Mouse (Mus musculus): ENCODE measurements around the gene Camk2d. TPM values are rescaled to one million over a fixed set of nuclear protein-coding genes. Genes with fewer than 3 reads are reported as not detected.

Camk2d gene
- total and polyA plus RNA-seq, 2 experiments from 2014 or later: 95.3 to 178 TPM

DNA sequence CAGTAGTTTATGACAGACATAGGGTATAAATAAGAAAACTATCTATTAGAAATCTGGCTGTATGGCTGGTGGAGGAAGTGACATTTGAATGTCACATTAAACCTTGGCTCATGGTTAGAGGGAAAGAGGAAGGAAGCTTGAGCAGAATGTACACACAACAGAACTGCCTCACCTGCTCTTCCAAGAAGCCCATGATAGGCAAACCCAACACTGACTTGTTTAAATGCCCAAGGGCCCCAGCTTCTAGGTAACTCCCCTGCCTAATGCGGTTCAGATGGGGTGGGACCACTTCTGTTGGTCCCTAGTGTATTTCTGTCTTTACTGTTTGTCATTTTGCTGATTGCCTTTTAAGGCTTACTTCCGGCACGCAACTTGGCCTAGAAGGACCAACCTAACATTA is 226.3 kb downstream of the Camk2d start:
- no peak for ATAC-seq
- no peaks in the 10 kb centered on the region for H3K27me3 ChIP-seq (ENCODE audit: insufficient read depth, low read length)
- no peaks in the 10 kb centered on the region for H3K4me1 ChIP-seq (ENCODE audit: insufficient read depth, low read length)
- H3K4me3 ChIP-seq (ENCODE audit: low read length): no peak overlapping the region
- WGBS: 93% methylated on average over 3 of the region's 3 CpGs
- DNase-seq (ENCODE audit: low spot score): no peak
- H3K36me3 ChIP-seq (ENCODE audit: insufficient read depth, low read length): no peaks in the 10 kb centered on the region
- H3K4me2 ChIP-seq (ENCODE audit: low read depth, low read length): no peak overlapping the region
- H3K9ac ChIP-seq (replicated peaks; ENCODE audit: low read length): no peak overlapping the region
- no peak for TF ChIP-seq CTCF (IDR thresholded peaks at IDR 0.05; ENCODE audit: low read depth)
- no peaks in the 10 kb centered on the region for H3K9me3 ChIP-seq (ENCODE audit: low read length)
- no peak overlapping the region for H3K27ac ChIP-seq

DNA sequence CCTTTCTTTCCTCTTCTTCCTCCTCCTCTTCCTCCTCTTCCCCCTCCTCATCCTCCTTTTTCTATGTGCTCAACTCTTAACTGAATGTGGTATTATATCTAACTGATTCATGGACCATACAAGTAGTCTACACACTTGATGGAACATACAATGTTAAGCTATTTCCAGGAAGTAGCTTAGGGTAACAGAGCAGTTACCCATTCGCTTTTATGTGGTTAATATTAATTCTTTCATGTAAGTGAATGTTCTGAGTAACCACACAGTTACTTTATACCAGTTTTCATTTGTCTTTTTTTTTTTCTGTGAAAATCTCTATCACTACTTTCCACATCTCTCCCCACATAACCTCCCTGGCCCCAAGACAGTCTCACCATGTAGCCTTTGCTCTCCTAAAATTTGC is 228.8 kb downstream of the Camk2d start:
- no peak for ATAC-seq
- H3K9me3 ChIP-seq (ENCODE audit: low read length): no peaks in the 10 kb centered on the region
- H3K4me3 ChIP-seq (ENCODE audit: low read length): no peak overlapping the region
- no peaks in the 10 kb centered on the region for H3K27me3 ChIP-seq (ENCODE audit: insufficient read depth, low read length)
- no peaks in the 10 kb centered on the region for H3K36me3 ChIP-seq (ENCODE audit: insufficient read depth, low read length)
- WGBS: 87% methylated on average over 1 of the region's 1 CpGs
- H3K4me2 ChIP-seq (ENCODE audit: low read depth, low read length): no peak overlapping the region
- no peaks in the 10 kb centered on the region for H3K4me1 ChIP-seq (ENCODE audit: insufficient read depth, low read length)
- TF ChIP-seq CTCF (IDR thresholded peaks at IDR 0.05; ENCODE audit: low read depth): no peak
- no peak for DNase-seq (ENCODE audit: low spot score)
- no peak overlapping the region for H3K9ac ChIP-seq (replicated peaks; ENCODE audit: low read length)
- H3K27ac ChIP-seq: no peak overlapping the region

DNA sequence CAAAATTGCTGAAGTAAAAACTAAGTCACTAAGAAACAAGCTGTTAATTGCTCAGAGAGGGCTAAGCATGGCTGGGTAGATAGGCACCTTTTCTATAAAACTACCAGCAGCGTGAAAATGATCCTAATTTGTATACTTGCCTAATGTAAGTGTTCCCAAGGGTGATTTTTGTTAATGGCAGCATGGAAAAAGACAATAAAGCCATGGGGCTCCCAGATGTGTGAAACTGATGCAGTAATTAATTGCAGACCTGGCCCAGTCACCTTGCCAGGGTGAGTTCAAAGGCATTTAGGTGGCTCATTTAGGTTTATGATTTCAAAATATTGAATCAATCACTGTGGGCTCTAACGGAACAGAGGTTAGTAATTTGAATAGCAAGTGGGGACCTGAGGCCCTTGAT is 230.1 kb downstream of the Camk2d start:
- Histone ChIP-seq H3K4me2 (ENCODE audit: low read depth, low read length) (no peak overlapping the region), H3K9me3 (ENCODE audit: low read length) (no peaks in the 10 kb centered on the region), H3K9ac (replicated peaks; ENCODE audit: low read length) (no peak overlapping the region), H3K27ac (no peak overlapping the region), H3K27me3 (ENCODE audit: insufficient read depth, low read length) (no peaks in the 10 kb centered on the region), H3K36me3 (ENCODE audit: insufficient read depth, low read length) (no peaks in the 10 kb centered on the region), H3K4me1 (ENCODE audit: insufficient read depth, low read length) (no peaks in the 10 kb centered on the region), H3K4me3 (ENCODE audit: low read length) (no peak overlapping the region)
- DNase-seq (ENCODE audit: low spot score) (no peak), ATAC-seq (no peak)
- TF ChIP-seq CTCF (IDR thresholded peaks at IDR 0.05; ENCODE audit: low read depth): no peak
- 66% methylated on average over 2 of the region's 2 CpGs for WGBS

DNA sequence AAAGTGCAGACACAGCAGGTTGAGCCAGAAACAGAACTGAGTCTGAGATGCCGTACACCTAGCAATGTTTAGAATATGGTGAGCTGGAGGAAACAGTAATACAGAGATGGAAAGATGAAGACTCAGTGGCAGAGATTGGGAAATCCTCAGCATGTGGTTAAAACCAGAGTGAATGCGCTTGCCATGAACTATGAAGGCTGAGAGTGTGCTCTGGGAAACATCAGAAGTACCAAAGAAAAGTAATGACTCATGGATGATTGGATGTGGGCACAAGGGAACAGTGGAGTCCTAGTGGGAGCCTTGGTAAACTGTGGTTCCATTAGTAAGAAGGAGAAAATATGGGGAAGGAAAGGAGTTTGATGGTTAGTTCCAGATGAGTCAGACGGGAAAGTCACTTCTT is 231.8 kb downstream of the Camk2d start:
- no peak overlapping the region for H3K9ac ChIP-seq (replicated peaks; ENCODE audit: low read length)
- no peak for ATAC-seq
- TF ChIP-seq CTCF (IDR thresholded peaks at IDR 0.05; ENCODE audit: low read depth): no peak
- H3K27me3 ChIP-seq (ENCODE audit: insufficient read depth, low read length): no peaks in the 10 kb centered on the region
- no peak for DNase-seq (ENCODE audit: low spot score)
- no peak overlapping the region for H3K27ac ChIP-seq
- H3K4me3 ChIP-seq (ENCODE audit: low read length): no peak overlapping the region
- no peak overlapping the region for H3K4me2 ChIP-seq (ENCODE audit: low read depth, low read length)
- WGBS: 89% methylated on average over 3 of the region's 3 CpGs
- H3K36me3 ChIP-seq (ENCODE audit: insufficient read depth, low read length): no peaks in the 10 kb centered on the region
- no peaks in the 10 kb centered on the region for H3K9me3 ChIP-seq (ENCODE audit: low read length)
- H3K4me1 ChIP-seq (ENCODE audit: insufficient read depth, low read length): no peaks in the 10 kb centered on the region

DNA sequence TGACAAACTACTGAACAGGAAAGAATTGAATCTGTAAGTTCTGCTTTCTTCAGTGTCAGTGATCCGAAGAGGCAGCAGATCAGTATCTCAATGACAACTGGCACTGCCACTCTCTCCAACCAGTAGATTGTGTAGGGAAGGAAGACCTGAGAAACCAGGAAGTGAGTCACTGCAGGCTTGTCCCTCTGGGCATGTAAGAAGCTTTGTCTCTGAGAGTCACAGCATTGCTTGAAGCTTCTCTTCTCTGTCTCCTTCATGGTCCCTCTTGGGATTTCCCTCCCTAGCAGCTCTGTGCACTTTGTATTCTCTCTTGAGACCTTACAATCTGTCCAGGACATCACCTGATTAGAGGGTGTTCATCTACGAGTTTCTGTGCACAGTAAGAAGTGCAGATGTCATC is 233.7 kb downstream of the Camk2d start:
- Histone ChIP-seq H3K9ac (replicated peaks; ENCODE audit: low read length) (no peak overlapping the region), H3K4me1 (ENCODE audit: insufficient read depth, low read length) (no peaks in the 10 kb centered on the region), H3K36me3 (ENCODE audit: insufficient read depth, low read length) (no peaks in the 10 kb centered on the region), H3K4me3 (ENCODE audit: low read length) (no peak overlapping the region), H3K27ac (no peak overlapping the region), H3K9me3 (ENCODE audit: low read length) (no peaks in the 10 kb centered on the region), H3K27me3 (ENCODE audit: insufficient read depth, low read length) (no peaks in the 10 kb centered on the region), H3K4me2 (ENCODE audit: low read depth, low read length) (no peak overlapping the region)
- DNase-seq (ENCODE audit: low spot score): no peak
- ATAC-seq: no peak
- TF ChIP-seq CTCF (IDR thresholded peaks at IDR 0.05; ENCODE audit: low read depth): no peak
- 78% methylated on average over 2 of the region's 2 CpGs for WGBS

DNA sequence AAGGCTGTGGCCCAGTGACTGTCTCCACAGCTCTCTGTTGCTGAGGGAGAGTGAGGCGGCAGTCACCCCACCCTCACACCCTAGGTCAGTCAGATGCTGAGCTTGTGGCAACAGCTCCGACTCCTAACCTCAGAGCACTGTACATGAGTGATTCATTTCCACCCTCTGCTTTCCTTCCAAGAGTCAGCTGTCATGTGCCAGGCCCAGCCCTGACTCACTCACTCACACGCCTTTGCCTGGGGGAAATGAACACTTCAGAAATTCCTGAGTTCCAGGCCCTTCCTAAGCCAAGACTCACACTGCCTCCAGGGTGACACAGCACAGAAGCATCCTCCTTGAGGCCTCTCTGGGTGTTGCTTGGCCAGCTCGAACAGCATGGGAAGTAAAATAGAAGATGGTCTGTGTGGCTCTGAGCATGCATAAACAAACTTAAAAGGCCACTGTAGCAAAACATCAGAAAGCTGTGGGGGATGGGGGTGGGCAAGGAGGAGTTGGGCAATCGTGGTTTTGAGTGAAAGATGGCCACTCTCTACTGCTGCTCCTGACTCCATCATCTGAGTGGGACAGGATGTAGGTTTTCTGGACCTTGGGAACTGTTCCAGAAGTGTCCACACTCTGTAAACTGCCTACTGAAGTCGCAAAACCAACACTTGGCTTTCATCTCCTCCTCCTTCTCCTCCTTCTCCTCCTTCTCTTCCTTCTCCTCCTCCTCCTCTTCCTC is 235.5 kb downstream of the Camk2d start:
- Histone ChIP-seq H3K4me1 (ENCODE audit: insufficient read depth, low read length) (no peaks in the 10 kb centered on the region), H3K9me3 (ENCODE audit: low read length) (no peaks in the 10 kb centered on the region), H3K36me3 (ENCODE audit: insufficient read depth, low read length) (no peaks in the 10 kb centered on the region), H3K9ac (replicated peaks; ENCODE audit: low read length) (no peak overlapping the region), H3K27ac (no peak overlapping the region), H3K4me2 (ENCODE audit: low read depth, low read length) (no peak overlapping the region), H3K4me3 (ENCODE audit: low read length) (no peak overlapping the region), H3K27me3 (ENCODE audit: insufficient read depth, low read length) (no peaks in the 10 kb centered on the region)
- DNase-seq (ENCODE audit: low spot score) (no peak), ATAC-seq (no peak; the same call in 1 of the 2 replicates)
- 77% methylated on average over 6 of the region's 6 CpGs for WGBS
- no peak for TF ChIP-seq CTCF (IDR thresholded peaks at IDR 0.05; ENCODE audit: low read depth)

DNA sequence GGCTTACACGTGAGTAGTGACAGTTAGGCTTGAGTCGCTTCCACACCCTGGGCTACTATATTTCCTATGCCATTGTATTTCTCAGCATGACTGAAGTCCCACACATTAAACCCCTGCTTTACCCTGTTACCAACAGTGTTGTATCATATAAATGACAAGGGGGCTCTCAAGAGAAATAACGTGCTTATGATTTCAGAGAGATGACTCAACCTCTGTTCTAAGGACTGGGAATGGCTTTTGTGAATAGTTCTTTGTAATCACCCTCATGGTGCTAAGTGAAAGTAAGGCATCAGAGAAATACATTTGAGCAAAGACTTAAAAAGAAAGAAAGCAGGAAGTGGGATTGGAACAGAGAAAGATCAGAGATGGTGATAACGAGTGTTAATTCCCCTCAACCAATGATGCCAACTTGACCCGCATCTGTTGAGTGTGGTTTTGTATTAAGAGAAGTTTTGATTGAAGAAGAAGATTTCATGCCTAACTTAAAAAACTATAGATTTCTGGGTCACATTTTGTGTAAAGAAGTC is 238.6 kb downstream of the Camk2d start:
- Histone ChIP-seq H3K27ac (no peak overlapping the region), H3K4me3 (ENCODE audit: low read length) (no peak overlapping the region), H3K27me3 (ENCODE audit: insufficient read depth, low read length) (no peaks in the 10 kb centered on the region), H3K9ac (replicated peaks; ENCODE audit: low read length) (no peak overlapping the region), H3K36me3 (ENCODE audit: insufficient read depth, low read length) (no peaks in the 10 kb centered on the region; the same call in 1 of the 2 replicates), H3K4me2 (ENCODE audit: low read depth, low read length) (no peak overlapping the region), H3K9me3 (ENCODE audit: low read length) (no peaks in the 10 kb centered on the region), H3K4me1 (ENCODE audit: insufficient read depth, low read length) (no peaks in the 10 kb centered on the region)
- DNase-seq (ENCODE audit: low spot score) (no peak), ATAC-seq (no peak)
- TF ChIP-seq CTCF (IDR thresholded peaks at IDR 0.05; ENCODE audit: low read depth): no peak
- WGBS: 76% methylated on average over 5 of the region's 5 CpGs

All from hindbrain, postnatal 0 days (tissue).